Mouse (Mus musculus) E14TG2a.4 (cell line): ENCODE data around the gene Sept11.

ENCODE experiments used
- CTCF ChIP-seq: conservative IDR thresholded peaks from 2 replicates; pipeline ENCODE4 v1.5.1; 2014; ENCODE audit warnings: low read length
- NANOG ChIP-seq: IDR thresholded peaks from 2 replicates; pipeline ENCODE4 v1.6.1; 2014; ENCODE audit warnings: borderline replicate concordance, low read length, mixed read lengths
- POU5F1 ChIP-seq: IDR thresholded peaks from 2 replicates; pipeline ENCODE4 v1.6.1; 2014; ENCODE audit warnings: low read length, borderline replicate concordance

- no peak for TF ChIP-seq CTCF
- no peak for TF ChIP-seq NANOG
- no peak for TF ChIP-seq POU5F1
These were observed 43.3 kb upstream of the Sept11 start for GRCm38 (mm10) chr5:93049971-93050370.
